Mouse (Mus musculus): ENCODE measurements around the gene Kif12.

Gene Kif12

GRCm38 (mm10) chr4:63156726-63157634 is 15.0 kb downstream of the Kif12 start:
- no peak for DNase-seq

DNA sequence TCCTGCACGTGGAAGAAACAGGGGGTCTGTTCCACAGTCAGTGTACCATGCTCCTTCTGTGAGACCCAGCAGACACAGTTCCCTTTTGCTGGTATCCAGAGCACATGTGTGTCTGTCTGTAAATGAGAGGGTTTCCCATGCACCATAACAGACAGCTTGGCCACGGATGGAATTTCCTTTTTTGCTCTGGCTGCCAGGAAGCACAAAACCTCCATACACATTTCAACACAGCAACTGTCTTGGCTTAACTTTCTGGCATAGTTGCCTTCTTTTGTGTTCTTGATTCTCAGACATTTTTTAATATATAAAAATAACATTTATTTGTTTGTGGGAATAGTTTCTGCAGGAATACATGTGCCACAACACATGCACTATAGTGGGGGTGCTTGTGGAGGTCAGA is 16.3 kb downstream of the Kif12 start:
- no peak for DNase-seq

DNA sequence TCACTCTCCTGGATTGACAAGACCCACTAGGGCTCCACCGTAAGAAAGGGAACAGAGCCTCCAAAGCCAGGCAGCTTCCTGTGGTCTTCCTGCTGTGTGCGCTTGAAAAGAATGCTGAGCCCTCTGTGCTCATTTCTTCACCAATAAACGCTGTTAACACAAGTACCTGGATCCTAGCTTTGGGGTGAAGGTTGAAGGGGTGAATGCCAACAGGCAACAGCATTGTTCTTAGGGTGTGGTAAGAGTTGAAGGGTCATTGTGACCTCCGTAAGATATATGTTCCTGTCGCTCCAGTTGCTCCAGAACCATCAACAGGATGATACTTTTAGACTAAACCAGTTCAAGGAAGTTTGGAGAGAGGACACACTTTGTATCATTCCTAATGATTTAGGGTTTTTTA is 17.2 kb downstream of the Kif12 start, which contains the start of gene Ambp:
Ambp (minus strand) TSS at position 101 of the 400 bp plus-strand sequence.
- DNase-seq, result no peak

GRCm38 (mm10) chr4:63154028-63154427 is 17.9 kb downstream of the Kif12 start:
- no peak for DNase-seq

DNA sequence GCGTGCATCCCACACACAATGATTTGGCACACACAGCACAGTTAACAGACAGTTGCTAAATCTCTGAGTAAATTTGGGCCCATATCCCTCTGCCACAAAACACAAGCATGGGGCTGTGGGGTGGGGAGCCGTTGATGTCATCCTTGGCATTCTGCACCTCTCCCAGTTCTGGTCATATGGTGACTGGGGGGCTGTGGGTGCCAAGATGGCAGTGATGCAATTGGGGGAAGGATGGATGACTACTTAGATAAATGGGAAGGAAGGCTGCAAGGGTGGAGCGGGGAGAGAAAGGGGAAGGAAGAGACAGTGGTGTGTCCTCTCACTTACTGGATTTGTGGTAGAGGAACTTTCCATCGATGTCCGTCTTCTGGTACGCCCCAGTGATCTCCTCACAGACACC is 20.8 kb downstream of the Kif12 start:
- peak; percentile 94 for DNase-seq

GRCm38 (mm10) chr4:63147268-63147667 is 24.7 kb downstream of the Kif12 start:
- DNase-seq, result no peak

DNA sequence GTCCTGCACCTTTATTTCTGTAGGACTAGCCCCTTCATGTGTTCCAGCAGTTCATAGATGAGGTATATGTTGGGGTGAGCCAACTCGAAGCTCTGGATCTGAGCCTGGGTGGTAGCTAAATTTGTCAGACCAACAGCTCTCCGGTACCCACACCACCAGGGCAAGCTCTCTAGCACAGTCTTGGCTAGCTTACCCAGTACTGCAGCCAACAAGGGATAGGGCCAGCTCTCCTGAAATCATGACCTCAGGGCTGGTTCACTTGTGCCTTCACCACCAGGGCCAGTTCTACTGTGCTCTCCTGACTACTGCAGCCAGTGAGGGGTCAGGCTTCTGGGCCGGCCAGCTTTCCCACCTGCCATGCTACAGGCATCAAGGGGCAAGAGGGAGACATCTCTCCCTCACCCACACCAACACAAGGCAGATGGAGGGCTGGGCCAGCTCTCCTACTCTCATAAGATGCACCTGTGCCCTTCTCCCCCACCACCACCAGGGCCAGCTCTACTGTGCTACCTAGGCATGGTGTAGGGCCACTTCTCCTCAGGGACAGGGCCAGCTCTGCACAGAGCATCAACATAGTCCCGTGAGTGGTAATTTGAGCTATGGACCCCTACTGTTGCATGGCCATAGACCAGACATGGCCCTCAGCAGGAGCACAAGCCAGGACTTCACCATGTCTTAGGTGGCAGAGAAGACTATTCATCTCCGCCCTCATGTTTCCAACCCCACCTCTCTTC is 41.9 kb downstream of the Kif12 start:
- DNase-seq, result peak; percentile 97

DNA sequence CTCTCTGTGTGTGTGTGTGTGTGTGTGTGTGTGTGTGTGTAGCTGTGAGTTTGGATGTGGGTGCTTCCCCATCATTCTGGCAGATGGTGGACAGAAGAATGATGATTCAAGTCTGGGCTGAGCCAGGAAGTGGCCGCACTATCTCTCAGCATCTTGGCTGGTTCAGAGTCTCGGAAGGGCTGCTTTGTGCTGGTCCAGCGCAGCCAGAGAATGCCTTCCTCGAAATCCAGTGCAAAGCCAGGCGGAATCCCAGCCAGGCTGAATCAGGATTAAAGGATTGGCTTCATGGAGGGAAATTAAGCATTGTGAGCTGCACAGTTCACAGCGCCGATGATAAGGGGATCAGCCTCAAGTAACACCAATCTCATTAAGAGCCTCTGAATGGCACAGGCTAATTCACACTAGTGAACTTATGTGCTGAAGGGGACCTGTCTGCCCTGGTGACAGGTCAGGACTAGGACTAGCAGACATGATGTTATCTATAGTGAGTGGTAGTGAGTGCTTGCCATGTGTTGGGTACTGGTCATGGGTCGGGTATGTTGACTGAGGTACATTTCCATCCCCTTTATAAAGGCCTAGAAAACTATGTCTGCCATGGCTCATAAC is 47.0 kb downstream of the Kif12 start:
- no peak for DNase-seq

DNA sequence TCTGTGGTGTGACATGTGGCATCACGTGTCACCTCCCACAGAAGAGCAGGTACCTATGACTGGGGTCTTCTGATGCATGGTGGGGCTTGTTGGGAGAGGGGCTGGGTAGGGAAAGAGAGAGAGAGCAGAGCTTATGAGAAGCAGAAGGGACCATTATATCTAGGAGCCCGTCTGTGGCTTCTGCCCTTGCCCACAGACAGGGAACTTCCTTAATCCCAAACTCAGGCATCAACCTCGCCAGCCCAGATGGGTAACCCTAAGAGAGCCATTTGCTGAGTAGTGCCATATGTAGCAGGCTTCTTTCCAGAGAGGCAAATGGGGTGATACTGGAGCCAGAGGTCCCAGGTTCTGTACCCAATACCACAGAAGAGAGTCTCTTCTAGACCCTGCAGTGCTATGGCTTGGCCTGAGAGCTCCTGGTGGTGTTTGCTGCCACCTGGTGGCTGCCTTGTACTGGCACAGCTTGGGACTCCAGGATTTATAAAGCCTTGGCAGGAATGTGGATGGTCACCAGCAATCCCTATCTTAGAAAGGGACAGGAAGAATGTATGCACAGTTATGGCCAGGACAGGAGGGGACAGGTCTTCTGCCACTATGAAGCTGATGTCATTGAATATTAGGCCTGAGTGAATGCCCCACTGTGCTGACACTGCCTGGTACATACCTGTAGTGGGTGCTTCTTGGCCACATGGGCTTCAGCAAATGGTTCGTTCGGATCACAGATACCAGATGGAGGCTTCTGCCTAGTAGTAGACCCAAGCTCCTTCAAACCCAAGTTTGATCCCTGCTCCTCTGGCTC is 53.1 kb downstream of the Kif12 start:
- DNase-seq, result peak; percentile 94
